Mouse (Mus musculus) ES-E14 (cell line): Measurements from ENCODE around the gene Tmem151a. TPM values are rescaled to one million over a fixed set of nuclear protein-coding genes. Genes with fewer than 3 reads are reported as not detected.
A peak's percentile ranks its signal among the peaks of the same experiment; 100 is the strongest.

ENCODE experiments used
- DNase-seq: peaks from one replicate; pipeline ENCODE4 v3.0.0-alpha.2; 2013; ENCODE audit warnings: low read depth, low spot score
- H3K27ac ChIP-seq: 2 replicates; pipeline ENCODE4 v1.5.1; 2012; ENCODE audit warnings: low read depth, mild to moderate bottlenecking, low read length, moderate library complexity, mixed read lengths; ENCODE audit not compliant: poor library complexity, insufficient read depth, severe bottlenecking
- H3K36me3 ChIP-seq: 2 replicates; pipeline ENCODE4 v1.6.1; 2012; ENCODE audit warnings: mild to moderate bottlenecking, low read length, moderate library complexity, mixed read lengths; ENCODE audit not compliant: control insufficient read depth, poor library complexity, insufficient read depth, severe bottlenecking
- H3K4me1 ChIP-seq, 2 experiments: fragments of 150-350 bp in 1 of 2; sonication (generic) in 1 of 2; 2 replicates each; pipeline ENCODE4 v1.6.1; 2012; ENCODE audit warnings: low read length in 2 of 2, mild to moderate bottlenecking in 1 of 2, mixed read lengths in 1 of 2; ENCODE audit not compliant: control insufficient read depth in 2 of 2, insufficient read depth in 2 of 2, poor library complexity in 1 of 2
- H3K4me3 ChIP-seq, 2 experiments: fragments of 150-350 bp in 1 of 2; sonication (generic) in 1 of 2; 2 replicates each; pipeline ENCODE4 v1.5.1; 2012; ENCODE audit warnings: low read length in 2 of 2, low read depth in 1 of 2, mild to moderate bottlenecking in 1 of 2, mixed read lengths in 1 of 2; ENCODE audit not compliant: insufficient read depth in 1 of 2, poor library complexity in 1 of 2, severe bottlenecking in 1 of 2
- H3K9ac ChIP-seq: 2 replicates; pipeline ENCODE4 v1.6.1; 2012; ENCODE audit warnings: low read depth, mild to moderate bottlenecking, low read length, mixed read lengths; ENCODE audit not compliant: poor library complexity, insufficient read depth, severe bottlenecking
- H3K9me3 ChIP-seq: fragments of 150-350 bp; sonication (generic); 2 replicates; pipeline ENCODE4 v1.6.1; 2012; ENCODE audit warnings: low read depth, mild to moderate bottlenecking, low read length; ENCODE audit not compliant: control insufficient read depth, insufficient read depth
- CHD2 ChIP-seq: IDR thresholded peaks from 2 replicates; pipeline ENCODE4 v1.6.1; 2014; ENCODE audit warnings: mild to moderate bottlenecking, low read depth, low read length, inconsistent platforms
- HCFC1 ChIP-seq: IDR thresholded peaks from 2 replicates; pipeline ENCODE4 v1.6.1; 2012; ENCODE audit warnings: low read length, inconsistent platforms, borderline replicate concordance; ENCODE audit not compliant: insufficient read depth
- MAFK ChIP-seq: IDR thresholded peaks from 2 replicates; pipeline ENCODE4 v1.6.1; 2014; ENCODE audit warnings: mild to moderate bottlenecking, low read depth, low read length, inconsistent platforms; ENCODE audit not compliant: insufficient read depth
- ZC3H11A ChIP-seq: IDR thresholded peaks from 2 replicates; pipeline ENCODE4 v1.6.1; 2012; ENCODE audit warnings: low read depth, mild to moderate bottlenecking, inconsistent platforms, low read length, borderline replicate concordance
- ZNF384 ChIP-seq: IDR thresholded peaks from 2 replicates; pipeline ENCODE4 v1.6.1; 2012; ENCODE audit warnings: low read depth, low read length, inconsistent platforms
- in situ Hi-C, 2 experiments: fragments of 600-800 bp; cut with MboI; formaldehyde crosslinking; loops; one replicate each; pipeline ENCODE4 v1.15.1; 2025; ENCODE audit warnings: low sequenced_read_pairs in 2 of 2, inconsistent platforms in 1 of 2; ENCODE audit not compliant: unreplicated experiment in 2 of 2
- total RNA-seq: library from RNA; depleted of rRNA; stranded (reverse); fragments of 300-350 nt; gene quantifications from 2 replicates; pipeline ENCODE4 v1.2.3, GENCODE M21; 2012

Tmem151a gene
- total RNA-seq, 1 experiment, result 0.89 TPM

GRCm38 (mm10) chr19:5095887-5096474, 10.7 kb upstream of the Tmem151a start:
- in situ Hi-C loops, result no loop called here
- H3K4me3 ChIP-seq, result no peak overlapping the region
- no peak overlapping the region for H3K27ac ChIP-seq
- DNase-seq, result no peak
- H3K9me3 ChIP-seq, result no peaks in the 10 kb centered on the region
- no peak for TF ChIP-seq CHD2
- TF ChIP-seq ZC3H11A, result no peak
- TF ChIP-seq MAFK, result no peak
- no peak for TF ChIP-seq HCFC1
- TF ChIP-seq ZNF384, result no peak
- H3K9ac ChIP-seq, result no peak overlapping the region
- H3K4me1 ChIP-seq, result peaks cover 0 to 18% of the 10 kb centered on the region in 2 experiments; a peak in 1 of 4 replicates
- H3K36me3 ChIP-seq, result peaks cover 24% of the 10 kb centered on the region

- no peaks in the 10 kb centered on the region for H3K9me3 ChIP-seq
- no peak overlapping the region for H3K27ac ChIP-seq
- no peak overlapping the region for H3K9ac ChIP-seq
- DNase-seq, result no peak
- peaks cover 0 to 18% of the 10 kb centered on the region in 2 experiments; a peak in 1 of 4 replicates for H3K4me1 ChIP-seq
- H3K4me3 ChIP-seq, result no peak overlapping the region
- in situ Hi-C loops, result no loop called here
- TF ChIP-seq ZC3H11A (no peak), HCFC1 (no peak), ZNF384 (no peak), MAFK (no peak), CHD2 (no peak)
- peaks cover 15% of the 10 kb centered on the region for H3K36me3 ChIP-seq
These were observed 9.6 kb upstream of the Tmem151a start for GRCm38 (mm10) chr19:5094746-5095417.

- H3K9me3 ChIP-seq, result no peaks in the 10 kb centered on the region
- H3K9ac ChIP-seq, result no peak overlapping the region
- peaks cover 12% of the 10 kb centered on the region for H3K36me3 ChIP-seq
- peak; percentile 95 for DNase-seq
- TF ChIP-seq MAFK, result no peak
- no peak; the same call in 1 of the 2 replicates for TF ChIP-seq HCFC1
- TF ChIP-seq ZC3H11A, result no peak
- no peak for TF ChIP-seq CHD2
- no peak for TF ChIP-seq ZNF384
- H3K27ac ChIP-seq, result no peak overlapping the region
- H3K4me1 ChIP-seq, result peaks cover 0 to 17% of the 10 kb centered on the region in 2 experiments; a peak in 1 of 4 replicates
- H3K4me3 ChIP-seq, result no peak overlapping the region
- in situ Hi-C loops, result no loop called here
These were observed 8.9 kb upstream of the Tmem151a start for GRCm38 (mm10) chr19:5094243-5094632.

GRCm38 (mm10) chr19:5093481-5094242, 8.3 kb upstream of the Tmem151a start:
- TF ChIP-seq CHD2 (no peak), MAFK (no peak), ZNF384 (no peak), ZC3H11A (no peak), HCFC1 (no peak)
- Histone ChIP-seq H3K4me1 (peaks cover 2 to 16% of the 10 kb centered on the region in 2 experiments; a peak in 2 of 4 replicates), H3K36me3 (peaks cover 12% of the 10 kb centered on the region), H3K27ac (no peak overlapping the region), H3K9me3 (no peaks in the 10 kb centered on the region), H3K4me3 (no peak overlapping the region), H3K9ac (no peak overlapping the region)
- in situ Hi-C loops, result no loop called here
- no peak for DNase-seq
